Mouse (Mus musculus): ENCODE results near the gene Vps36.

GRCm38 (mm10) chr8:22165251-22166079, 27.1 kb upstream of the Vps36 start:
- no peak for TF ChIP-seq CTCF (IDR thresholded peaks at IDR 0.05; ENCODE audit: low read depth, low read length)
- no peak for TF ChIP-seq POLR2A (IDR thresholded peaks at IDR 0.05; ENCODE audit: extremely low read depth, insufficient read depth, low read length)
